Mouse (Mus musculus) large intestine, adult 2 months (tissue): ENCODE data around the gene AC129217.1. TPM values are rescaled to one million over a fixed set of nuclear protein-coding genes. Genes with fewer than 3 reads are reported as not detected.
"Not testable (repeated sequence)": the region's sequence is repeated elsewhere in the genome, so short reads cannot be mapped to it uniquely, and the experiment has no call there.

Source experiments
- DNase-seq: peaks from one replicate; pipeline ENCODE4 v3.0.0-alpha.2; 2012; ENCODE audit warnings: low read depth, low spot score
- WGBS: fragments of 180-500 bp; shearing (Covaris S2); methylation state at CpG from one replicate; pipeline ENCODE4 v1.1.7; 2018; 5-methylcytosine and 5-hydroxymethylcytosine counted together
- polyA plus RNA-seq: library from polyadenylated mRNA; depleted of rRNA; stranded (reverse); fragments of >200 nt; gene quantifications from 2 replicates; pipeline ENCODE4 v1.2.3, GENCODE M21; 2012

Gene AC129217.1
- polyA plus RNA-seq, 1 experiment: 2.4 TPM

DNA sequence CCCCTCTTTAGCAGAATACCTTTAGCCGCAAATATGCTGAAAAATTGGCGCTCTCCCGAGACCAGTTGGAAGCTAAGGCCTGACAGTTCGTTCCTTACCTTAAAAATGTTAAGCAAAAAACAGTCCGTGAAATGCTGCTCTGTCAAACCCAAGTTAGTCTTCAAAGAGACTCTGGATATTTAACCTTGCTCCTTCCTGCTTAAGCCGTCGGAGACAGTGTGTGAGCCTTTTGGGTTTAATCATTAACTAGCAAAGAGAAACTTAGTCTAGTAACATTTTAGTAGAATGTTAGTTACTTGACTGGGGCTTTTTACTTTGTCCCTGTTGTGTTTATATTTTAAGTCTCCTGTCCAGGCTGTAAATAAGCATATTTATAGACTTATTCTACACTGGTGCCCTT lies 8.4 kb upstream of the AC129217.1 start:
- no peak for DNase-seq
- WGBS: under 1% methylated on average over 7 of the region's 7 CpGs

DNA sequence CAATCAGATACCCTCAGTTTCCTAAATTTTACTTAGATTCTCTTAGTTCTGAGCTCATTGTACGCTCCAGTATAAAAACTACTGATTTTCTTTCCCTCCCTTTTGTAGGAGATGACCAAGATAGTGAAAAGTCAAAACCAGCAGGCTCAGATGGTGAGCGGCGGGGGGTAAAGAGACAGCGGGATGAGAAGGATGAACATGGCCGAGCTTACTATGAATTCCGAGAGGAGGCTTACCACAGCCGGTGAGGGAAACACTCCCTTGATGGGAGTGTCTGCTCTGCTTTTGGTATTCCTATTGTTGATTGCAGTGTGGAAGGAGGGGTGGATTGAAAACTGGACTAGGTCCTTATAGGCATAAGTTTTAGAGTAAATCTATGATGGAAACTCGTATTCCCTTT lies 6.9 kb upstream of the AC129217.1 start:
- no peak for DNase-seq
- WGBS: 36% methylated on average over 8 of the region's 8 CpGs

DNA sequence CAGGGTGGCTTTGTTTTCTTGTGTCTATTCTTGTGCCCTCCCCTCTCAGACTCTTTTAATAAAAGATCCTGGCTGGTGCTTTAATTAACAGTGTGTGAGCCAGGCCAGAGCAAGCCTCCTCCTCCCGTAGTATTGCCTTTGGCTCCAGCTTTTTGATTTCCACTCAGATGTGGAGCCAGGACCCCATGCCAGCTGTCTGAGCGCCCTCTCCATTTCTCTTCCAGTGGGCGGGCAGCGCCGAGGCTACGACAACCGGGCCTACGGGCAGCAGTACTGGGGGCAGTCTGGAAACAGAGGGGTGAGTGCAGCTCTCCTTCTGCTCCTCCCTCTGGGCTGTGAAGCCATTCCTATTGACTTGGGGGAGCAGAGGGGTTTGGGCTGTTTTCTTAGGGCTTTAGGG lies 1.1 kb downstream of the AC129217.1 start:
- 91% methylated on average over 8 of the region's 8 CpGs for WGBS
- DNase-seq: no peak

DNA sequence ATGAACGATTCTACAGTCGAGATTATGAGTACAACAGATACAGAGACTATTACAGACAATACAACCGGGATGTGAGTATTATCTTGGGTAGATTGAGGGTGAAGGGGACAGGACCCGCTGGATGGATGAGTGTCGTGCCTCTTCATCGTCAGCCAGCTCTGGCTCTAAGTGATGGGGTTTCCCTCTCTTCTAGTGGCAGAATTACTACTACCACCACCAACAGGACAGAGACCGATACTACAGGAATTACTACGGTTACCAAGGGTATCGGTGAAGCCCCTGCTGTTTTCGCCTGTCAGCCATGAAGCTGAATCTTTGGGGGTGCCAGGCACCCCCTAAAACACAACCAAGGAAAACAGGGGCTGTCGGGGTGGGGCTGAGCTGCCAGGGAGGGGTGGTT lies 1.7 kb downstream of the AC129217.1 start:
- no peak for DNase-seq
- 85% methylated on average over 11 of the region's 11 CpGs for WGBS

DNA sequence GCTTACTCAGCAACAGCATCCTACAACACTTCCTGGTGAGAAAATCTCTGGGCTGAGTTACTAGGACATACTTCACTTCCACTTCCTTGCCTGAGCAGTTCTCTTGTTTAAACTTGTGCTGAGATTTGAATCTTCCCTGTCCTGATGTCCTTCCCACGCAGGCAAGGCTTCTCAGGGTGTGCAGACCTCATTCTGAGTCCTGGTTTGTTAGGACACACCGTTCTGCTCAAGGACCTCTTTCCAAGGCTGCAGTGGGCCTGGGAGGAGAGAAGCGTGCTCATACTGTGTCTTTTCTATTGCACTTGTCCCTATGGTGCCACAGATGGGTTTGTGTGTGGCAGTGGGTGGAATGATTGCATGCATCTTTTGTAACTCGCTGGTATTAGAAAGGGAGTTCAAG lies 3.4 kb downstream of the AC129217.1 start:
- no peak for DNase-seq
- 85% methylated on average over 4 of the region's 4 CpGs for WGBS

DNA sequence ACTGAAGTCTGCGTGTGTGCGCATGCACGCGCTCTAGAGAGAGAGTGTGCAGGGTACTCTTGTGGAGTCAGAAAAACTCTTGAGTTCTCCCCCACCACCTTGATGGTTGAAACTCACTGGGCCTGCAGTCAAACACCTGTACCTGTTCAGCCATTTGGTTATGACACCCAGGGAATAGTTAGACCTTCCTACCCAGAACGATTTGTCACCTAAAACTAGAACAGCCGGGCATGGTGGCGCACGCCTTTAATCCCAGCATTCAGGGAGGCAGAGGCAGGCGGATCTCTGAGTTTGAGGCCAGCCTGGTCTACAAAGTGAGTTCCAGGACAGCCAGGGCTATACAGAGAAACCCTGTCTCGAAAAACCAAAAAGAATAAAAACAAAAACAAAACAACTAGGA lies 6.8 kb downstream of the AC129217.1 start:
- not testable (repeated sequence) for DNase-seq
- 95% methylated on average over 10 of the region's 10 CpGs for WGBS

DNA sequence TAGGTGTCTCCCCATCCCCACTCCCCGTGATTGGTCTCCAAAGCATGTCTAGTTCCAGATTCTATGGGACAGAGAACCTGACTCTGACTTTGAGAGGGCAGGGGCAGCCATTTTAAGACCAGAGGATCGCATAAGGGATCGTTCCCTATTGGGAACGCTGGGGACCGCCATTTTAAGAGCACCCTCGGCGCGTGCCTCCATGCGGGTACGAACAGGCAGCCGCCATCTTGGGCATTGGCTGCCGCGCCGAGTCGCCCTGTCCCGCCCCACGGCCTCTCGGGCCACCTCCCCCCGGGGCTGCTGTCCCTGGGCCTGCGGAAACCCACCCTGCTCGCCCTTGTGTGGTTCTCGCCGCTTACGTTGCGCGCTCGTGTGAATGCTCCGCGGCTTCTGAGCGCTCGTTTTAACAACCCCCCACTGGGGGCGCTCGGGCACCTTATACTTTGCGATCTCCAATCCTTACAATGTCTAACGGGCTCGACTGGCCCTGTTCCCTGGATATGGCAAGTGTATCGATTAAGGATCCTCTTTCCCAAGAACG lies 7.7 kb downstream of the AC129217.1 start, which contains the start of gene Bscl2:
TSS of gene Bscl2 (plus strand) at position 217 of the 541 bp plus-strand sequence.
- WGBS: 1% methylated on average over 38 of the region's 38 CpGs

DNA sequence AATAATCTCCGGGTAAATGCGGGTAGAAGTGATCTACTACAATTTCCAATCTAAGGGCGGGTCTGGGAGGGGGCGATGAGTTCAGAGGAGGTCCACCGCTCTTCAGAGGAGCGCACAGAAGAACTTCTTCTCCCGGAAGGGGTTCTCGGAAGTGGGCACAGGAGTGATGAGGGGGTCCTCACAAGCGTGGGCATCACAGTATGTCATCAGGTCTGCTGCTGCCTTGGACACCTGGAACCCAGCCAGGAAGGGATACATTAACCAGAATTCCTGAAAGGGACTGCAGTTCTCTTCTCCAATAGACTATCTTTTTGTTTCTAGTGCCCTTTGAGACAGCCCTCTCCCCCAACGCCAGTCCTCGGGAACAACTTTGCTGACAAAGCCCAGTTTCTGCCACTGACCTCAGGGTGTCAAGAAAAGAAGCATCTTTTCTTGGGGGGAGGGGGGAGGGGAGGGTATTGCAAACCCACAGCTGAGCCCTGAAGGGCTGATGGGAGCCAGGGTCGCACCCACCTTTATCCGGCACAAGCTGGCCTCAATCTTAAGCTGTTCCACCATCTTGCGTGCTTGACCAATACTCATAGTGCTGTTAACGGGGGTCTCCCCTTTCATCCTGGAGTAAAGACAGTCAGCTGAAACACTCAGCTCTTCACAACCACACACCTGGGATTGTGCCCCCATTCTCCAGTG lies 8.6 kb downstream of the AC129217.1 start:
- 23% methylated on average over 15 of the region's 15 CpGs for WGBS
- no peak for DNase-seq

More for the DNA sequence above, 7.7 kb downstream of the AC129217.1 start, which contains the start of gene Bscl2:
- no peak for DNase-seq

DNA sequence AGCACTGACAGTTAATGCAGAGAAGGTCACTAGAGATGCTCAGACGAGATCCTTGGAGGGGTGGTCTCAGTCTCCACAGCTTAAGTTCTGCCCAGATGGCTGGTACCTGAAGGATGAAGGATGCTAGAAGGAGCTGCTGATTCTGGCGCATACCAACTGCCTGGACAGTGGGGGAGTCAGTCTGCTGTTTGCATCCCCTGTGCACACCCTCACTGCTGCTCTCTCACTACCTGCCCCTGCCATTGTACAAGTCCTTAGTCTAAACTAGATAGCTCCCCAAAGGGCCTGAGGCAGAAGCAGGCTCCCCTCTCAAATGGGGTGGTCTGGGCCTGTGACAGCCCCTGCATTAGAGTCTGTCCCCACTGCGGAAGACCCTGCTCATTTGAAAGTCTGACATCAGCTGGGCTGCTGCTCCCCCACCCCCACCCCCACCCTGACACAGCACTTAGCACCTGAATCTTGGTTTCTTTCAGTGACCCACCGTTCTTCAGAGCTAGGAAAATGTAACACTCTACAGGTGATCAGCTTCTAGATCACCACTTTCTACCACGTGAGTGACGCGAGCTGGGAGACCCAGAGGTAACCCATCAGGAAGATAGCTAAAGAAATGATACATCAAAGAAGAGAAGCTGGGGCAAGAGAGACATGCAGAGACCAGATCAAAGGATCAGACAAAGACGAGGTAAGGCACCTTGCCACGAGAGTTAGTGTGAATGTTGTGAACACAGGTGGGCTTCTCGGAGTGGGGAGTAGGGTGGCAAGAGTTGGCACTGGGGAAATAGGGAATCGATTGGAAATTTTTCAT lies 9.7 kb downstream of the AC129217.1 start, which contains the start of gene Gng3:
TSS of gene Gng3 (minus strand) at position 92 of the 805 bp plus-strand sequence.
- 89% methylated on average over 11 of the region's 11 CpGs for WGBS
- no peak for DNase-seq

DNA sequence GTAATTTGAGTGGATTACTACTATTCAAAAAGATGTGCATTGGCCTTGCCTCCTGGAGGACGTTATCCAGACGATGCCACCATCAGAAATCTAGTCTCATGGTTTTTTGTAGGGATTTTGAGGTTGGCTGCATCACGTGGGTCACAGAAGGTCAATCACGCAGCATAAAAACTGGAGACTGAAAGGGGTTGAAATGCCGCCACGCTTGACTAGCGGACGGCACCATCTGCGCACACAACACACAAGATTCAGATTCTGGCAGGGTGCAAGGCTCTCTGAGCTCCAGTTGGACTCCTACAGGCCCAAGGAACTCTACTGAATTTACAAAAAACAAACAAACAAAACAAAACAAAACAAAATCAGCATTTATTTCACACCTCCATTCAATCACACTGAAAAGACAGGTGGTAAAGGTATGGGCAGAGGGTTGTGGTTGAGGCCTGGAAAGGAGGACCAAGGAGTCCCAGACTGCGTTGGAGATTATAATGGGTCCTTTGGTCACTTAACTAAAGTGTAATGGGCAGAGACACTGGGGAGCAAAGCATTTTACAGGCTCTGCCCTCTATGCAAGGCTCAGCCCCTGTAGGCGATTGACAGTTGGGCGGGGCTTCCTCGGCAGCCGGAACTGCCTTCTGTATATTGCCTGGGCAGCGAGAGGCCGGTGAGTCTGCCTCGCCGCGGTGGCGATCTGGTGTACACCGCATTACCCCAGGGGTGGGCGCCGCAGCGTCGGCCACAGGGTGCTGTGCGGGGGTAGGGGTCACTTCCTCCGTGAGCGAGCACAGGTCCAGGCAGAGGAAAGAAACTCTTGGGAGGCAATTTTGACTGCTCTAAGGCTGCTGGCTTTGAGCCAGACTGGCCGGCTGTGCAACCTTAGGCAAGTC lies 10.6 kb downstream of the AC129217.1 start:
- 29% methylated on average over 29 of the region's 29 CpGs for WGBS
- no peak for DNase-seq

DNA sequence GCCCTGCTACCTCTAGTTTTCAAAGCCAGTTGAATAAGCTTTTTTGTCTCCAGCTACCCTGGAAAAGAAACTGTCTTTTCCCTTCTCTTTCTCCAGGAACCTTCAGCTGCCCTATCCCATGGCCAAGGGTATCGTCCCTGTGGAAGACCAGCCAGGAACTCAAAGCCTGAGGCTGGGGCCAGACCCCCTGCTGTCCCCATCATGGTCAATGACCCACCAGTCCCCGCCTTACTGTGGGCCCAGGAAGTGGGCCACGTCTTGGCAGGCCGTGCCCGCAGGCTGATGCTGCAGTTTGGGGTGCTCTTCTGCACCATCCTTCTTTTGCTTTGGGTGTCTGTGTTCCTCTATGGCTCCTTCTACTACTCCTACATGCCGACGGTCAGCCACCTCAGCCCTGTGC lies 11.4 kb downstream of the AC129217.1 start:
- DNase-seq: no peak
- 90% methylated on average over 7 of the region's 7 CpGs for WGBS

DNA sequence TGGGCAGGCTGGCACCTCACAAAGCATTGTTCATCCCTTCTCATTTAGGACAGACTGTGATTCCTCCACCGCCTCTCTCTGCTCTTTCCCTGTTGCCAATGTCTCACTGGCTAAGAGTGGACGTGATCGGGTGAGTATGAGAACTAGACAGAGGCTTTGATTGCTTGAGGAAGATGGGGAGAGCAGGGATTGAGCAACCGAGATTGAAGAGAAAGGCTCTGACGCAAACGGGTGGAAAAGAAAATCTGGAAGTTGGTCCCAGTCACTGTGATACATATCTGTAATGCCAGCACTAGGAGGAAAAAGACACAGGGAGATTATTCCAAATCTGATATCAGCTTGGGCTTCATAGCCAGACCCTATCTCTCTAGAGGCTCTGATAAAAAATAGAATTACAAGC lies 13.4 kb downstream of the AC129217.1 start:
- DNase-seq: no peak
- WGBS: 88% methylated on average over 6 of the region's 6 CpGs

DNA sequence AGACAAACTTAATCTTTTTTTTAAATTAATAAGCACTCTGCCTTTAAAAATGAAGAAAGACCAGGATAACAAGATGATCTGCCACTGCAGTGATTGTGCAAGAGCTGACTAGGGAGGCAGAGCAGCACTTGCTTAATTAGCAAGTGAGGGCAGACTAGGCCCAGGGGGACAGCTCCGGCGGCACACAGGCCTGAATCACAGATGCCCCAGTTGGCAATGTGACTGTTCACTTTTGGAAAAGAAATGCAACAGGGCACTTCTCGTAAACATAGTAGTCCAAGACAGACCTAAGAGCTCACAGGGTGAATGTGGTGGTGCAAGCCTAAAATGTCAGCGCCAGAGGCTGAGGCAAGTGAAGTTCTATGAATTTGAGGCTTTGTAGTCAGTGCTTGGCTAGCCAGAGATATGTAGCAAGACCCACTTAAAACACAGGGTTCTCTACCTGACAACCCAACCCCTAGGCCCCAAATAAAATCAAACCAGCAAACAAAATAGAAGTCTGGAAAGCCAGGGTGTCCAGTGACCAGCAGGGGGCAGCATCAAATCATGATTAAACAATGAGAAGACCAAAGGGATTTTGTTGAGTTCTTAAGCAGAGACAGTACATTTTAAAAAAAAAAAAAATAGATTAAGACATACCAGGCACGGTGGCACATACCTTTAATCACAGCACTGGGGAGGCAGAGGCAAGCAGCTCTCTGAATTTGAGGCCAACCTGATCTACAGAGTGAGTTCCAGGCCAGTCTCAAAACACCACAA lies 15.0 kb downstream of the AC129217.1 start:
- 66% methylated on average over 5 of the region's 5 CpGs for WGBS
- DNase-seq: peak; percentile 56

DNA sequence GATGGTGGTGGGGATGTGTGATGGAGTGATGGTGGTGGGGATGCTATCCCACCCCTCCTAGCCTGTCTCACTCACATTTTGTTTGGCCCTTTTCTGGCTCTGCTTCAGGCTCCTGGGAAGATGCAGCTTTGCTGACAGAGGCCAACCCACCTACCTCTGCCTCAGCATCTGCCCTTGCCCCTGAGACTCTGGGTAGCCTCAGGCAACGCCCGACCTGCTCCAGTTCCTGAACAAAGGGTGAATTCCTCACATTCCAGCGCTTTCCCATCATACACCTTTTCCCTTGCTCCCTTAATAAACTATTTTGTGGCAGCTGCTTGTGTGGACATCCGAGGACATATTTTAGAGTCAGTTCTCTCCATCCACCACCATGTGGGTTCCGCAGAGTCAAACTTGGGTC lies 18.8 kb downstream of the AC129217.1 start:
- WGBS: 78% methylated on average over 5 of the region's 5 CpGs
- DNase-seq: no peak

DNA sequence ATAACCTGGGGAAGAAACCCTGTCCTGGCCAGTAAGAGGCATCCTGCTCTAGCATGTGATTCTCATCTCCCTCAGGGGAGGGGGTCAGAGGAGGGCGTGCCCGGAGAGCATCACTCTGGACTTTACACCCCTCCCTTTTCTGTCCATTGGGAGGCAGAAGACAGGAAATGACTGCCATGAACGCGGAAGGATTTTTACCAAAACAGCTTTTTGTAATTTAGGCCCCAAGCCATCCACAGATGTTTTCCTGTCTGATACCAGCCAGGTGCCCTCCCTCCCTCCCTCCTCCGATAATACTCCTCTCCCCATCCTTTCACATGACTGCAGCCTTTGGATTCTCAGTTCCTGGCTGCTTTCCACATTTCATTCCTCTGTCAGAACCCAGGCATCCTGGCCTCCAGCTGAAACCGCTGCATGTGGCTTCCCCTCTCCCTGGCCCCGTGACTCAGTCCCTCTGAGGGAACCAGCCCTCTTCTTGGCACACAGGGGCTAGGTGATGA lies 20.9 kb downstream of the AC129217.1 start, which contains the start of gene Lrrn4cl:
TSS of gene Lrrn4cl (plus strand) at position 367 of the 500 bp plus-strand sequence.
- DNase-seq: no peak
- WGBS: 27% methylated on average over 7 of the region's 7 CpGs

DNA sequence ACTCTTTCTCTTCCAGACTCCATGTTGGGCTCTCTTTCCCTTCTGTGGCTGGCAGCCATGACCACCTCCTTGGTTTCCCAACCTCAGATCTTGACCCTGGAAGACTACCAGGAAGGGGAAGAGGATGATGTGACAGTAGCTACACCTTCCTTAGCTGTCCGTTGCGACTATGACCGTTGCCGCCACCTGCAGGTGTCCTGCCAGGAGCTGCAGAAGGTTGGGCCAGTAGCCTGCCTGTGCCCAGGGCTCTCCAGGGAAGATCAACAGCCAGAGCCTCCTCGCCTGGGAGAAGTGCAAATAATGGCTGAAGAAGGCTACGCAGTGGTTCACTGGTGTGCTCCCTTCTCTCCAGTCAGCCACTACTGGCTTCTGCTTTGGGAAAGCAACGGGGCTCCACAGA lies 22.1 kb downstream of the AC129217.1 start:
- DNase-seq: no peak
- 40% methylated on average over 7 of the region's 7 CpGs for WGBS

DNA sequence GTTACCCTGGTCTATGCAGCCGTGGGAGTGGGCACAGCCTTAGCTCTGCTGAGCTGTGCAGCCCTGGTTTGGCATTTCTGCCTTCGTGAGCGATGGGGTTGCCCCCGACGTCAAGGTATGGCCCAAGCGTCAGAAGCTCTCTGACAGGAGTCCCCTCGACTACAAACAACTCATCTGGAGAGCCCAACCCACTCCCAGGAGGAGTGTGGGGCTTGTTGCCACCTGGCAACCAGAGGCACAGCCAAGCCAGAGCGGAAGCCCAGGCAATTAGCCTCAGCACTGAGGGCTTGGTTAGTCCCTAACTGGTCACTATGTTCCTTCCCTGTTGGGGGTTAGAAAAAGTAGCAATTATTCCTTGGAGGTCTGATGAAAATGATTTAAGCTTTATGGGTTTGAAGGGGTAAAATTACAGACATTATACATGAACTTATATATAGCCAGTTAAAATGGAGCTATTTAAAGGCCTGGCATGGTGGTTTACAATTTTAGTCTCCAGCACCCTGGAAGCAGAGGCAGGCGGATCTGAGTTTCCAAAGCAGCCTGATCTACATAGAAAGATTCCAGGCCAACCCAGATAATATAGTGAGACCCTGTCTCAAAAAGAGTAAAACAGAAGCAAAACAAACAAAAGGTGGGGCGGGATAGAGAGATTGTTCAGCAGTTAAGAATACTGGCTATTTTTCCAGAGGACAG lies 22.8 kb downstream of the AC129217.1 start:
- no peak for DNase-seq
- 59% methylated on average over 10 of the region's 10 CpGs for WGBS

DNA sequence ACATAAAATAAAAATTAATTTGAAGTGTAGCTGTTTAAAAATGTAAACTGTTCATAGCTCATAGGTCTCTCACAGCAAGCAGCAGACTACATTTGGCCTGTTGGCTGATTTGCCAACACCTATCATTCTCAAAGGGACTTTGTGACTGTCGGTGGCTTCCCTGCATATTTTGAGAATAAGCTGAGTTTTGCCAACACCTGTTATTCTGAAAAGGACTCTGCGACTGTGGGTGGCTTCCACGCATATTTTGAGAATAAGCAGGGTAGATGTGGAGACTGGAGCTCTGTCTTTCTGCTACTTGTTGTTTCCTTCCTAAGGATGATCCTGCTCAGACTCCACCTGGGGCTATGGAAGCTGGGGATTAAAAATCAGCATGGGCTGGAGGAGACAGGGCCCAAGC lies 23.5 kb downstream of the AC129217.1 start:
- WGBS: 83% methylated on average over 3 of the region's 3 CpGs
- DNase-seq: no peak
